Mouse (Mus musculus): ENCODE results near the gene Nsl1.
"Not testable (repeated sequence)": the region's sequence is repeated elsewhere in the genome, so short reads cannot be mapped to it uniquely, and the experiment has no call there.

Gene Nsl1

GRCm38 (mm10) chr1:191062781-191063485, at the start of gene Nsl1, which contains the start of gene Tatdn3:
TSS of gene Nsl1 (plus strand) at chr1:191063012.
TSS of gene Tatdn3 (minus strand) at chr1:191062932.
- peak; percentile 93 to 96 for DNase-seq (ENCODE audit: low spot score in 2 of 2)

GRCm38 (mm10) chr1:191014271-191014670, 48.5 kb upstream of the Nsl1 start:
- DNase-seq (ENCODE audit: low spot score in 2 of 2): no peak

- no peak for DNase-seq (ENCODE audit: low spot score in 2 of 2)
These were observed 43.0 kb upstream of the Nsl1 start for GRCm38 (mm10) chr1:191019803-191020202.

GRCm38 (mm10) chr1:191020217-191020924, 42.4 kb upstream of the Nsl1 start:
- no peak for DNase-seq (ENCODE audit: low spot score in 2 of 2)

- DNase-seq (ENCODE audit: low spot score in 2 of 2): no peak
These were observed 41.8 kb upstream of the Nsl1 start for GRCm38 (mm10) chr1:191021016-191021415.

GRCm38 (mm10) chr1:191023140-191023539, 39.7 kb upstream of the Nsl1 start:
- no peak for DNase-seq (ENCODE audit: low spot score in 2 of 2)

GRCm38 (mm10) chr1:191023806-191024205, 39.0 kb upstream of the Nsl1 start:
- not testable (repeated sequence) for DNase-seq (ENCODE audit: low spot score in 2 of 2)

GRCm38 (mm10) chr1:191025016-191026012, 37.5 kb upstream of the Nsl1 start:
- peak; percentile 50 to 55 for DNase-seq (ENCODE audit: low spot score in 2 of 2)

- peak; percentile 98 to 99 for DNase-seq (ENCODE audit: low spot score in 2 of 2)
These were observed 36.6 kb upstream of the Nsl1 start, which contains the start of gene Flvcr1 for GRCm38 (mm10) chr1:191026021-191026713. TSS of gene Flvcr1 (minus strand) at chr1:191026158.

GRCm38 (mm10) chr1:191030182-191030581, 32.6 kb upstream of the Nsl1 start:
- DNase-seq (ENCODE audit: low spot score in 2 of 2): no peak

GRCm38 (mm10) chr1:191030922-191031425, 31.8 kb upstream of the Nsl1 start:
- DNase-seq (ENCODE audit: low spot score in 2 of 2): not testable (repeated sequence)

GRCm38 (mm10) chr1:191035649-191036048, 27.2 kb upstream of the Nsl1 start:
- no peak for DNase-seq (ENCODE audit: low spot score in 2 of 2)

GRCm38 (mm10) chr1:191036554-191037334, 26.1 kb upstream of the Nsl1 start, which contains the start of gene Spata45:
TSS of gene Spata45 (plus strand) at chr1:191036639.
- no peak for DNase-seq (ENCODE audit: low spot score in 2 of 2)

GRCm38 (mm10) chr1:191037999-191038398, 24.8 kb upstream of the Nsl1 start:
- no peak for DNase-seq (ENCODE audit: low spot score in 2 of 2)

GRCm38 (mm10) chr1:191041352-191041751, 21.5 kb upstream of the Nsl1 start:
- no peak for DNase-seq (ENCODE audit: low spot score in 2 of 2)

GRCm38 (mm10) chr1:191042106-191042505, 20.7 kb upstream of the Nsl1 start:
- no peak for DNase-seq (ENCODE audit: low spot score in 2 of 2)

- DNase-seq (ENCODE audit: low spot score in 2 of 2): no peak
These were observed 20.1 kb upstream of the Nsl1 start for GRCm38 (mm10) chr1:191042688-191043087.

GRCm38 (mm10) chr1:191045264-191045663, 17.5 kb upstream of the Nsl1 start:
- DNase-seq (ENCODE audit: low spot score in 2 of 2): no peak

- DNase-seq (ENCODE audit: low spot score in 2 of 2): no peak
These were observed 16.5 kb upstream of the Nsl1 start for GRCm38 (mm10) chr1:191046231-191046824.

- DNase-seq (ENCODE audit: low spot score in 2 of 2): no peak
These were observed 9.3 kb upstream of the Nsl1 start for GRCm38 (mm10) chr1:191053555-191053954.

Data from frontal cortex, postnatal 36 days (tissue).